Mouse (Mus musculus): ENCODE data around the gene Zfp574. TPM values are rescaled to one million over a fixed set of nuclear protein-coding genes. Genes with fewer than 3 reads are reported as not detected.

The Zfp574 gene
- polyA plus RNA-seq, 1 experiment from 2014 or later, result 39.8 TPM

DNA sequence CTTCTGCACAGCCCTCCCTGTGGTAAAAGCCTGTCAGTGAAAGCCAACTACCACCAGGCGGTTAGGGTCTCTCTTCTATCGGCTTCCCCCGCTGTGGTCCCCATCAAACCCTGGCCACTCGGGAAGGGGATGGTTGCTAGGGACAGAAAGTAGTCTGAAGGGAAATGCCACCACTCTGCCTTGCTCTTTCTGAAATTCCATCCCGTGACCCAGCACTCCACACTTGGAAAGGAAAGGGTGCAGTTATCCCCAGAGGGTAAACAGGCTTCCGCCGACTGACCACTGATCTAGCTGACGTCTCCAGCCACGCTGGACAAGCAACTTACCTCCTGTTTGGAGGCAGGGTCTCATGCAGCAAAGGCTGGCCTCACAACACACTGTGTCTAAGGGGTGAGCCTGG, 55.6 kb downstream of the Zfp574 start:
- Histone ChIP-seq H3K36me3 (no peaks in the 10 kb centered on the region), H3K9ac (no peak overlapping the region), H3K9me3 (replicated peaks) (no peaks in the 10 kb centered on the region), H3K27me3 (peaks cover 22% of the 10 kb centered on the region), H3K4me1 (peaks cover 1% of the 10 kb centered on the region; the same call in 1 of the 2 replicates), H3K4me2 (replicated peaks) (no peak overlapping the region), H3K4me3 (no peak overlapping the region), H3K27ac (no peak overlapping the region)
- ATAC-seq (ENCODE audit: low FRiP score), result no peak
- WGBS, result 68% methylated on average over 9 of the region's 9 CpGs

DNA sequence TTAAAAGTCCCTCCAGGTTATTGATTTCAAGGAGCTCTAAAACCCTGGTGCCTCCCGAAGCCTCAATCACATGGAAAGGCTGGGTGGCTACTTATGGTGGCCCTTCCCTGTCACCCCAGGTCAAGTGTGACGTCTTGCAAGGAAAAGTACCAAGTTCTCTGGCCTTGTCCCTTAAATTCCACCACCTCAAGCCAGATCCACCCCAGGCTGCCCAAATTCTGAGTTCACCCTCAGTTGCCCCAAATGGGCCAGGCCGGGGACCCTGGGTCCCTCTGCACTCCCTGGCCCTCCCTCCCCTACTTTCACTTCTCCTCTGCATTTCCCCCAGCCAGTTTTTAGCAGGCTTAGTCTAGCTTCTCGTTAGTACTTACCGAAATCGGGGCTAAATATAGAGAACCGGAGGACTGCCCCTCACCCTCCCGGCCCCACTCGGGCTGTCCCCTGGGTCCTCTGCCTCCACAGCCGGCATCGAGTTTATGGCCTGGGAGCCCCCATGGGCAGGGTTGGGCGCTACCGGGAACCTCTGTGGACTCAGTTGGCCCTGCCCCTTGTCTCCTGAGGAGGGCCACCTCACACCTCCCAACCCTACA, 57.1 kb downstream of the Zfp574 start:
- Histone ChIP-seq H3K4me3 (no peak overlapping the region), H3K9ac (no peak overlapping the region), H3K9me3 (replicated peaks) (no peaks in the 10 kb centered on the region), H3K4me1 (peaks cover 16% of the 10 kb centered on the region), H3K27me3 (peaks cover 38% of the 10 kb centered on the region), H3K27ac (no peak overlapping the region), H3K36me3 (no peaks in the 10 kb centered on the region), H3K4me2 (replicated peaks) (no peak overlapping the region)
- ATAC-seq (ENCODE audit: low FRiP score), result no peak
- 66% methylated on average over 13 of the region's 13 CpGs for WGBS

- WGBS, result 82% methylated on average over 11 of the region's 11 CpGs
- no peak overlapping the region for H3K4me3 ChIP-seq
- H3K27me3 ChIP-seq, result peaks cover 43% of the 10 kb centered on the region
- peaks cover 24% of the 10 kb centered on the region for H3K4me1 ChIP-seq
- no peak overlapping the region for H3K4me2 ChIP-seq (replicated peaks)
- H3K9me3 ChIP-seq (replicated peaks), result 0 out of 2 replicates have a peak, but pooled peaks cover under 1% of the 10 kb centered on the region
- no peak overlapping the region for H3K9ac ChIP-seq
- ATAC-seq (ENCODE audit: low FRiP score), result no peak
- H3K27ac ChIP-seq, result no peak overlapping the region
- peaks cover under 1% of the 10 kb centered on the region; the same call in 1 of the 2 replicates for H3K36me3 ChIP-seq
These were observed 58.2 kb downstream of the Zfp574 start for GRCm38 (mm10) chr7:25130565-25130964.

DNA sequence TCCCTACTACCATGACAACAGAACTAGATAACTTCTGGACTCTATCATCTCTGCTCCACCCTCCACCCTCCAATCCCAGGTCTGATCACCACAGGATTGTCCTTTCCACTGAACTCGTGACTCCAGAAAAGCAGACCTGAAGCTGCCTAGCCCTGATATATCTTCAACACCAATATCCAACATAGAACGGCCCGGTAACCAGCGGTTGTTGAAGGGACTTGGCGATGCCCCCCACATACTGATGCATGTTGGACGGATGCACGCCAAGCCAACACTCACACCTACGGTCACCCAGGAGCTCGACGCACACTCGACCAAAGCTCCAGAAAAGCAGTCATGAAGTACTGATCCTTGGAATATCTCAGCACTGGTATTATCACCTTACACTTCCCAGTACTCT, 58.9 kb downstream of the Zfp574 start:
- Histone ChIP-seq H3K27ac (no peak overlapping the region), H3K4me1 (peaks cover 24% of the 10 kb centered on the region), H3K27me3 (peaks cover 46% of the 10 kb centered on the region), H3K36me3 (peaks cover 3% of the 10 kb centered on the region; the same call in 1 of the 2 replicates), H3K9ac (no peak overlapping the region; the same call in 1 of the 2 replicates), H3K9me3 (replicated peaks) (0 out of 2 replicates have a peak, but pooled peaks cover 4% of the 10 kb centered on the region), H3K4me3 (no peak overlapping the region), H3K4me2 (replicated peaks) (no peak overlapping the region)
- ATAC-seq (ENCODE audit: low FRiP score), result no peak
- 90% methylated on average over 11 of the region's 11 CpGs for WGBS

GRCm38 (mm10) chr7:25132318-25132960, 60.1 kb downstream of the Zfp574 start:
- Histone ChIP-seq H3K27me3 (peaks cover 48% of the 10 kb centered on the region), H3K9me3 (replicated peaks) (0 out of 2 replicates have a peak, but pooled peaks cover 4% of the 10 kb centered on the region), H3K4me2 (replicated peaks) (peak overlapping the region; percentile 13; the same call in 1 of the 2 replicates), H3K4me3 (no peak overlapping the region), H3K4me1 (peaks cover 24% of the 10 kb centered on the region), H3K9ac (0 out of 2 replicates have a peak overlapping the region, but pooled peaks have one; percentile 8), H3K36me3 (peaks cover 3% of the 10 kb centered on the region; the same call in 1 of the 2 replicates), H3K27ac (no peak overlapping the region)
- peak; percentile 27; the same call in 1 of the 2 replicates for ATAC-seq (ENCODE audit: low FRiP score)
- 8% methylated on average over 25 of the region's 25 CpGs for WGBS

Small RNA genes lying within 50 kb of the gene (microRNA-seq; reads per million reads assigned to microRNA genes)
- gene Mir6537, result not detected

Other genes with a start within 250 kb of the Zfp574 start
- 28.6 and 37.8 TPM in 2 replicates for gene Gm9844, start 210.4 kb upstream of the Zfp574 start, polyA plus RNA-seq (2016; fragmentation: Nextera tagmentation; extraction: Ambion mirVana)
- not detected in 2 replicates for gene Lypd4, start 202.6 kb upstream of the Zfp574 start, polyA plus RNA-seq (2016; fragmentation: Nextera tagmentation; extraction: Ambion mirVana)
- 0.27 TPM in 1 of 2 replicates, not detected in the other for gene Dmrtc2, start 202.5 kb upstream of the Zfp574 start, polyA plus RNA-seq (2016; fragmentation: Nextera tagmentation; extraction: Ambion mirVana)
- gene Rps19, start 188.2 kb upstream of the Zfp574 start, polyA plus RNA-seq (2016; fragmentation: Nextera tagmentation; extraction: Ambion mirVana), result 1,212 and 1,459 TPM in 2 replicates
- gene Cd79a, start 175.2 kb upstream of the Zfp574 start, polyA plus RNA-seq (2016; fragmentation: Nextera tagmentation; extraction: Ambion mirVana), result 0.23 and 0.36 TPM in 2 replicates
- gene Arhgef1, start 169.7 kb upstream of the Zfp574 start, polyA plus RNA-seq (2016; fragmentation: Nextera tagmentation; extraction: Ambion mirVana), result 91.2 and 91.8 TPM in 2 replicates
- gene Gm4881, start 128.1 kb upstream of the Zfp574 start, polyA plus RNA-seq (2016; fragmentation: Nextera tagmentation; extraction: Ambion mirVana), result 9.4 and 13.8 TPM in 2 replicates
- 122 and 138 TPM in 2 replicates for gene Rabac1, start 99.8 kb upstream of the Zfp574 start, polyA plus RNA-seq (2016; fragmentation: Nextera tagmentation; extraction: Ambion mirVana)
- 110 and 121 TPM in 2 replicates for gene Atp1a3, start 66.6 kb upstream of the Zfp574 start, polyA plus RNA-seq (2016; fragmentation: Nextera tagmentation; extraction: Ambion mirVana)
- gene Grik5, start 221 bp upstream of the Zfp574 start, polyA plus RNA-seq (2016; fragmentation: Nextera tagmentation; extraction: Ambion mirVana), result 16.5 and 17.1 TPM in 2 replicates
- gene Pou2f2, start 107.2 kb downstream of the Zfp574 start, polyA plus RNA-seq (2016; fragmentation: Nextera tagmentation; extraction: Ambion mirVana), result 38.6 and 40.3 TPM in 2 replicates
- 11.9 and 13.9 TPM in 2 replicates for gene Dedd2, start 148.0 kb downstream of the Zfp574 start, polyA plus RNA-seq (2016; fragmentation: Nextera tagmentation; extraction: Ambion mirVana)
- 2.3 and 2.9 TPM in 2 replicates for gene Zfp526, start 148.9 kb downstream of the Zfp574 start, polyA plus RNA-seq (2016; fragmentation: Nextera tagmentation; extraction: Ambion mirVana)
- 17.2 and 19.6 TPM in 2 replicates for gene Gsk3a, start 165.3 kb downstream of the Zfp574 start, polyA plus RNA-seq (2016; fragmentation: Nextera tagmentation; extraction: Ambion mirVana)
- gene Erf, start 178.2 kb downstream of the Zfp574 start, polyA plus RNA-seq (2016; fragmentation: Nextera tagmentation; extraction: Ambion mirVana), result 10.4 and 13.6 TPM in 2 replicates
- 41.1 and 42.4 TPM in 2 replicates for gene Cic, start 195.1 kb downstream of the Zfp574 start, polyA plus RNA-seq (2016; fragmentation: Nextera tagmentation; extraction: Ambion mirVana)
- 391 and 405 TPM in 2 replicates for gene Pafah1b3, start 225.4 kb downstream of the Zfp574 start, polyA plus RNA-seq (2016; fragmentation: Nextera tagmentation; extraction: Ambion mirVana)
- gene Prr19, start 228.8 kb downstream of the Zfp574 start, polyA plus RNA-seq (2016; fragmentation: Nextera tagmentation; extraction: Ambion mirVana), result 0.87 and 1.1 TPM in 2 replicates
- 24.3 and 25.9 TPM in 2 replicates for gene Tmem145, start 233.5 kb downstream of the Zfp574 start, polyA plus RNA-seq (2016; fragmentation: Nextera tagmentation; extraction: Ambion mirVana)
- gene Megf8, start 244.6 kb downstream of the Zfp574 start, polyA plus RNA-seq (2016; fragmentation: Nextera tagmentation; extraction: Ambion mirVana), result 20.9 and 23.0 TPM in 2 replicates

Data from hindbrain, embryonic 12.5 days (tissue).